Mouse (Mus musculus) liver, embryonic 13.5 days (tissue): ENCODE measurements around the gene Eif4h. TPM values are rescaled to one million over a fixed set of nuclear protein-coding genes. Genes with fewer than 3 reads are reported as not detected.
A peak's percentile ranks its signal among the peaks of the same experiment; 100 is the strongest.

Experiments used
- ATAC-seq: fragments of 200-750 bp; cut with Nextera tagmentation; 2 replicates; pipeline ENCODE4 v1.8.0; 2017; ENCODE audit warnings: low read depth, mild to moderate bottlenecking, moderate number of reproducible peaks, moderate library complexity
- DNase-seq: peaks from one replicate; pipeline ENCODE4 v3.0.0; 2022
- H3K27ac ChIP-seq: fragments of 300-500 bp; sonication (generic); 2 replicates; pipeline ENCODE4 v1.5.1; 2015; ENCODE audit warnings: moderate library complexity, mild to moderate bottlenecking, inconsistent platforms
- H3K27me3 ChIP-seq: fragments of 300-500 bp; sonication (generic); 2 replicates; pipeline ENCODE4 v1.6.1; 2015; ENCODE audit warnings: mild to moderate bottlenecking, inconsistent platforms
- H3K36me3 ChIP-seq: fragments of 300-500 bp; sonication (generic); 2 replicates; pipeline ENCODE4 v1.6.1; 2015; ENCODE audit warnings: mild to moderate bottlenecking, inconsistent platforms
- H3K4me1 ChIP-seq: fragments of 300-500 bp; sonication (generic); replicated peaks from 2 replicates; pipeline ENCODE4 v1.6.1; 2015; ENCODE audit warnings: inconsistent platforms
- H3K4me2 ChIP-seq: fragments of 300-500 bp; sonication (generic); 2 replicates; pipeline ENCODE4 v1.6.1; 2015; ENCODE audit warnings: inconsistent platforms, mild to moderate bottlenecking, moderate library complexity
- H3K4me3 ChIP-seq: fragments of 300-500 bp; sonication (generic); replicated peaks from 2 replicates; pipeline ENCODE4 v1.5.1; 2015; ENCODE audit warnings: mild to moderate bottlenecking, inconsistent platforms
- H3K9ac ChIP-seq: fragments of 300-500 bp; sonication (generic); 2 replicates; pipeline ENCODE4 v1.6.1; 2015; ENCODE audit warnings: mild to moderate bottlenecking, inconsistent platforms
- H3K9me3 ChIP-seq: fragments of 300-500 bp; sonication (generic); replicated peaks from 2 replicates; pipeline ENCODE4 v1.6.1; 2016; ENCODE audit warnings: inconsistent platforms
- WGBS: fragments of 180-500 bp; shearing (Covaris S2); methylation state at CpG from one replicate; pipeline ENCODE4 v1.1.7; 2015; ENCODE audit not compliant: insufficient replicate concordance; 5-methylcytosine and 5-hydroxymethylcytosine counted together
- polyA plus RNA-seq: library from polyadenylated mRNA; unstranded; fragments of >200 nt; fragmentation: Nextera tagmentation; extraction: Ambion mirVana; gene quantifications from 2 replicates; pipeline ENCODE4 v1.2.1, GENCODE M21; 2015

The Eif4h gene
- polyA plus RNA-seq, 1 experiment from 2014 or later: 229 TPM

- peak overlapping the region; percentile 34; the same call in 1 of the 2 replicates for H3K27ac ChIP-seq
- no peaks in the 10 kb centered on the region for H3K27me3 ChIP-seq
- no peaks in the 10 kb centered on the region for H3K36me3 ChIP-seq
- no peaks in the 10 kb centered on the region for H3K9me3 ChIP-seq
- no peak for DNase-seq
- ATAC-seq: no peak
- H3K9ac ChIP-seq: no peak overlapping the region
- H3K4me1 ChIP-seq: no peaks in the 10 kb centered on the region; the same call in 1 of the 2 replicates
- H3K4me2 ChIP-seq: no peak overlapping the region
- H3K4me3 ChIP-seq: no peak overlapping the region
Measured at GRCm38 (mm10) chr5:134606314-134606713, 33.0 kb downstream of the Eif4h start.

DNA sequence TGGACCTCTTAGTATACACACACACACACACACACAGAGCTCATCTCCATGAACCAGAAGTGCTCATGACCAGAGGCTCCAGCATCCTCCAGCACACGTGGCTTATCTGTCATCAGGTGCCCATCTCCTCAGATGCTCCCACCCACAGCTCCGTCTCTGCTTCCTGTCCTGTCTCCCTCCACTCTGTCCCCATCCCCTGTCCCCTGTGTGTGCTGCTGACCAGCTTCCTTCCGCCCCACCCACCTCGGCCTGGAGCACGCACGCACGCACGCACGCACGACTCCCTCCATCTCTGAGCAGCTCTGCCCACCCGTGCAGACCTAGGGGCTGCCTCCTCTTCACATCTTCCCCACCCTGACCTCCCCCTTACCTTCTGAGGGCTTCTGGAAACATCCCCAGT lies 34.9 kb downstream of the Eif4h start:
- Histone ChIP-seq H3K4me3 (no peak overlapping the region), H3K27ac (no peak overlapping the region), H3K9ac (no peak overlapping the region), H3K36me3 (peaks cover 2% of the 10 kb centered on the region), H3K9me3 (no peaks in the 10 kb centered on the region), H3K4me1 (no peaks in the 10 kb centered on the region; the same call in 1 of the 2 replicates), H3K27me3 (no peaks in the 10 kb centered on the region), H3K4me2 (no peak overlapping the region)
- no peak for DNase-seq
- 61% methylated on average over 11 of the region's 11 CpGs for WGBS
- ATAC-seq: no peak

DNA sequence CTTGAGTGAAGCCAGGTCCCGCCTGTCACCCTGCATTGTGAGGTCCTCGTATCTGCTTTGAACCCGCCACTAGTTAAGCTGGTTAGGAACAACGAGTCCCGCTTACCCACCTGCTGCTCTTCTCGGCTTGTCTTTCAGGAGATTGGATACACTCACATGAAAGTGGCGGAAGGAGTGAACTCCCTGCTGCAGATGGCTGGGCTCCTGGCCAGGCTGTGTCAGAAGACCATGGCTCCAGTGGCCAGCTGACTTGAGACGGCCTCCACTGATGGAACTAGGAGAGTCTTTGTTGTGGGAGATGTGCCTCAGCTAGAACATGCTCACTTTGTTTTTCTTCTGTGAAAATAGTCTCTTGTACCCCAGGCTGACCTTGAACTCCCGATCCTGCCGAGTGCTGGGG lies 41.6 kb downstream of the Eif4h start:
- no peak overlapping the region for H3K27ac ChIP-seq
- H3K4me3 ChIP-seq: no peak overlapping the region
- H3K27me3 ChIP-seq: no peaks in the 10 kb centered on the region
- no peak overlapping the region for H3K9ac ChIP-seq
- 89% methylated on average over 10 of the region's 10 CpGs for whole genome bisulfite sequencing
- DNase-seq (no peak), ATAC-seq (no peak)
- H3K36me3 ChIP-seq: peaks cover 67% of the 10 kb centered on the region
- H3K4me1 ChIP-seq: peaks cover 15% of the 10 kb centered on the region
- H3K9me3 ChIP-seq: no peaks in the 10 kb centered on the region
- no peak overlapping the region for H3K4me2 ChIP-seq

DNA sequence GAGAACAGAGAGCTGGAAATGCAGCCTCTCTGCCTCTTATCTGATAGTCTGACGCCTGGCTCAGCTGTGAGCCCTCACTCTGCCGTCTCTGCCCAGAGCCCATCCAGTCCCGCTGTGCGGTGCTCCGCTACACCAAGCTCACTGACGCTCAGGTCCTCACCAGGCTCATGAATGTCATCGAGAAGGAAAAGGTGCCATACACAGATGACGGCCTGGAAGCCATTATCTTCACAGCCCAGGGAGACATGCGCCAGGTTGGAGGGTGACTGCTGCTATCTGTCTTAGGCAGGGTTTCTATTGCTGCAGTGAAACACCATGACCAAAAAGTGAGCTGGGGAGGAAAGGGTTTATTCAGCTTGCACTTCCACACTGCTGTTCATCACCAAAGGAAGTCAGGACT lies 46.2 kb downstream of the Eif4h start:
- Histone ChIP-seq H3K4me2 (peak overlapping the region; percentile 41), H3K9me3 (no peaks in the 10 kb centered on the region), H3K27ac (peak overlapping the region; percentile 84), H3K27me3 (no peaks in the 10 kb centered on the region), H3K4me3 (0 out of 2 replicates have a peak overlapping the region, but pooled peaks have one; percentile 6), H3K4me1 (peaks cover 38% of the 10 kb centered on the region), H3K36me3 (peaks cover 94% of the 10 kb centered on the region), H3K9ac (peak overlapping the region; percentile 50)
- 27% methylated on average over 9 of the region's 9 CpGs for WGBS
- DNase-seq (peak; percentile 71), ATAC-seq (peak; percentile 95)

DNA sequence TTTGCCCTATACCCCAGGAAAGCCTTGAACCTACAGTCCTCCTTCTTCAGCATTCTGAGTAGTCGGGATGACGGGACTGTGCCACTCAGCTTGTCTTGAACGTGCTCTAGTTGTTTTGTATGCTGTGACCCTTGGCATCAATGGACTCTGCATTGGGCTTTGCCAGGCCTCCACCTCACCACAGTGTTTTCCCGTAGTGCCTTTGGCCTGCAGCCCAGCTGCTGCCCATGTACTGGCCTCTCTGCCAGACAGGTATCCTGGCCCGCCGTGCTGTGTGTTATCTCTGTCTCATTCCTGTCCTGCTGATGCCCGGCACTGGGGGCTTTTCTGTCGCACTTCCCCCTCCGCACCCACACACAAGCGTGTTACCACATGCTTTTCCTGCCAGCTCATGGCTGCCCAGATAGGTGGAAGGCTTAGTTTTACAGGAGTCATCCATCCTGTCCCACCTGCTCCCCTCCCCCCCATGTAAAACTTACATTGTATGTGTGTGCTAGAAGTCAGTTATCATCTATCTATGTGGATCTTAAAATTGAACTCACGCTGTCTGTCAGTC lies 47.2 kb downstream of the Eif4h start:
- Histone ChIP-seq H3K36me3 (peaks cover 92% of the 10 kb centered on the region), H3K9me3 (no peaks in the 10 kb centered on the region), H3K27me3 (no peaks in the 10 kb centered on the region), H3K9ac (peak overlapping the region; percentile 50; the same call in 1 of the 2 replicates), H3K4me2 (peak overlapping the region; percentile 41; the same call in 1 of the 2 replicates), H3K4me3 (no peak overlapping the region), H3K4me1 (peaks cover 38% of the 10 kb centered on the region), H3K27ac (peak overlapping the region; percentile 84)
- no peak for ATAC-seq
- DNase-seq: no peak
- 65% methylated on average over 11 of the region's 11 CpGs for WGBS

GRCm38 (mm10) chr5:134589900-134590299 lies 49.4 kb downstream of the Eif4h start:
- ATAC-seq: no peak
- H3K36me3 ChIP-seq: peaks cover 79% of the 10 kb centered on the region
- no peak for DNase-seq
- H3K4me2 ChIP-seq: no peak overlapping the region
- no peak overlapping the region for H3K4me3 ChIP-seq
- 66% methylated on average over 3 of the region's 3 CpGs for WGBS
- peaks cover 52% of the 10 kb centered on the region for H3K4me1 ChIP-seq
- H3K9me3 ChIP-seq: no peaks in the 10 kb centered on the region
- no peaks in the 10 kb centered on the region for H3K27me3 ChIP-seq
- no peak overlapping the region; the same call in 1 of the 2 replicates for H3K27ac ChIP-seq
- H3K9ac ChIP-seq: no peak overlapping the region

DNA sequence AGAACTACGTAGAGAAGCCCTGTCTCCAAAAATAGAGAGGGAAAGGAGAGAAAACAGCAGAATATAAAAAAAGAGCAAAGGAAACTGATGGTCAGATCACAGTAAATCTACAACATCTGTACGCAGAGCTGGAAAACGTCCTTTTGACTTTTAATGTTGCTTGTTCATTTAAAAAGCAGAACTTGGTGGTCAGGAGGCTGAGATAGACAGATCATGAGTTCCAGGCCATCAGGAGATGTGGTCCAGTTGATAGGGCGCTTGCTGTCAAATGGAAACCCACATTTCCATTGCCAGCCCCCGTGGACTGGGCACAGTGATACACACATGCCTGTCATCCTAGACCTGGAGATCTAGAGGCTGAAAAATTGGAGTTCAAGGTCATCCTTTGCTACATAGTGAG lies 54.5 kb downstream of the Eif4h start:
- no peaks in the 10 kb centered on the region for H3K27me3 ChIP-seq
- WGBS: 29% methylated on average over 5 of the region's 5 CpGs
- peak overlapping the region; percentile 76 for H3K4me2 ChIP-seq
- H3K4me3 ChIP-seq: no peak overlapping the region
- H3K36me3 ChIP-seq: peaks cover 30% of the 10 kb centered on the region
- DNase-seq (no peak), ATAC-seq (no peak)
- H3K27ac ChIP-seq: peak overlapping the region; percentile 75; the same call in 1 of the 2 replicates
- H3K9me3 ChIP-seq: no peaks in the 10 kb centered on the region
- peak overlapping the region; percentile 87 for H3K9ac ChIP-seq
- peaks cover 43% of the 10 kb centered on the region for H3K4me1 ChIP-seq

DNA sequence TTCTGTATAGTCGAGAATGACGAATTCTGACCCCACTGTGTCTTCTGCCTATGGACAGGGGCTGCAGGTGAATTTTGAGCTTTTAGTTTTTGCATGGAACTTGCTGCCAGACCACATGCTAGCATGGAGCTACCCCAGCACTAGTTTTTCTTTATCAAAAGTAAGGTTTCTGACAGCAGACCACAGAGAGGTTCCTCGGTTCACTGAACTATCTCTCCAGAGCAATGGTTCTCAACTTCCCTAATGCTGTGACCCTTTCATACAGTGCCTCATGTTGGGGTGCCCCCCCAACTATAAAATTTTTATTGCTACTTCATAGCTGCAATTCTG lies 55.4 kb downstream of the Eif4h start:
- no peak for ATAC-seq

DNA sequence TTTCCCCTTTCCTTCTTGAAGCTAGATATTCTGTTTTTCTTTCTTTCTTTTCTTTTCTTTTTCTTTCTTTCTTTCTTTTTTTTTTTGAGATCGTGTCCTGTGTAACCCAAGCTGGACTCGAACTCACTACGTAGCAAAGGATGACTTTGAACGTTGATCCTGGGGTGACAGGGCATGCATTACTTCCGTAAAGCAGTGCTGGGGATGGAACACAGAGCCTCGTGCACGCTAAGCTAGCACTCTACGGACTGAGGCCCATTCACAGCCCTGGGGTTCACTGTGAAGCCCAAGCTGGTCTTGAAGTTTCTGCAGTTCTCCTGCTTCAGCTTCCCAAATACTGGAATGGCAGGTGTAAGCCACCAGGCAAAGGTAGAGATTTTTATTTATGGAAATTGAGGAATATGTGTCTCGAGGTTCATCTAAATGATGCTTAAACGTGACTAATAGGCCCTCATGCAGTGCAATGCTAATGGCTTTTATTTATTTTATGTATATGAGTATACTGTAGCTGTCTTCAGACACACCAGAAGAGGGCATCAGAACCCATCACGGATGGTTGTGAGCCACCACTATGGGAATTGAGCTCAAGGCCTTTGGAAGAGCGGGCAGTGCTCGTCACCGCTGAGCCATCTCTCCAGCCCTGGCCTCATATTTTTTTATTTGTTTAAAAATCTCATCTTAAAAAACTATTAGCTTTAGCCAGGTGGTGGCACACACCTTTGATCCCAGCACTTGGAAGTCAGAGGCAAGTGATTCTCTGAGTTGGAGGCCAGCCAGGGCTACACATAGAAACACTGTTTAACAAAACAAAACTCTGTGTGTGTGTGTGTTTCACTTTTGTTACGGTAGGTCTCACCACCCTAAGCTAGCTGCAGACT lies 56.0 kb downstream of the Eif4h start:
- 18% methylated on average over 15 of the region's 15 CpGs for WGBS
- no peaks in the 10 kb centered on the region for H3K27me3 ChIP-seq
- H3K9ac ChIP-seq: peak overlapping the region; percentile 87
- H3K4me2 ChIP-seq: peak overlapping the region; percentile 76
- no peak for DNase-seq
- H3K36me3 ChIP-seq: peaks cover 17% of the 10 kb centered on the region
- peak overlapping the region; percentile 75 for H3K27ac ChIP-seq
- H3K4me3 ChIP-seq: peak overlapping the region; percentile 78
- peaks cover 35% of the 10 kb centered on the region for H3K4me1 ChIP-seq
- ATAC-seq: peak; percentile 30; the same call in 1 of the 2 replicates
- no peaks in the 10 kb centered on the region for H3K9me3 ChIP-seq

More for the DNA sequence above, 55.4 kb downstream of the Eif4h start:
- Histone ChIP-seq H3K36me3 (peaks cover 22% of the 10 kb centered on the region), H3K9ac (peak overlapping the region; percentile 87), H3K4me1 (peaks cover 40% of the 10 kb centered on the region), H3K27ac (peak overlapping the region; percentile 75), H3K4me2 (peak overlapping the region; percentile 76), H3K4me3 (peak overlapping the region; percentile 78), H3K9me3 (no peaks in the 10 kb centered on the region), H3K27me3 (no peaks in the 10 kb centered on the region)
- WGBS: 28% methylated on average over 3 of the region's 3 CpGs
- DNase-seq: no peak

DNA sequence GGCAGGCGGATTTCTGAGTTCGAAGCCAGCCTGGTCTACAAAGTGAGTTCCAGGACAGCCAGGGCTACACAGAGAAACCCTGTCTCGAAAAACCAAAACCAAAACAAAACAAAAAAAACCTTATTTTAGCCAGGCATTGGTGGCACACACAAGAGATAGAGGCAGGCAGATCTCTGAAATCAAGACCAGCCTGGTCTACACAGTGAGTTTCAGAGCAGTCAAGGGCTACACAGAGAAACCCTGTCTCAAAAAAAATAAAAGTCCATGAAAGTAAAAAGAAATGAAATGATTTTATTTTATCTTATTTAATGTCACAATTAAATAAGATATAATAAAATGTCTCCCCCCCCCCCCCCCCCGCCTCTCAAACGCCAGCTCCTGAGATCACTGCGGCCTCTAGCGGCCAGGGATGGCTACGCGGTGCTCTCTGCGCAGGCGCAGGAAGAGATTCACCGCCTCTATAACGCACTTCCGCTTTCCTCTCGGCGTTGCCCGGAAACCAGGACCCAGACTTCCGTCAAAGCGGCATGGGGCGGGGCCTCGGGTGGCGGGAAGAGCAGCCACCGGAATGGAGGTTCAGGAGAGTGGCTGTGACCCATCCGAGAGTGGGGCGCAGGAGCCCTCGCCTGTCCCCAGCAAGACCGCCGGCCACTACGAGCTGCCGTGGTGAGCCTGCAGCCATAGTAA lies 56.9 kb downstream of the Eif4h start:
- peak overlapping the region; percentile 78 for H3K4me3 ChIP-seq
- no peaks in the 10 kb centered on the region for H3K27me3 ChIP-seq
- peak; percentile 95 for DNase-seq
- H3K9ac ChIP-seq: peak overlapping the region; percentile 87
- H3K27ac ChIP-seq: peak overlapping the region; percentile 75
- WGBS: 8% methylated on average over 27 of the region's 30 CpGs
- peak overlapping the region; percentile 76 for H3K4me2 ChIP-seq
- H3K36me3 ChIP-seq: peaks cover 11% of the 10 kb centered on the region
- H3K9me3 ChIP-seq: no peaks in the 10 kb centered on the region
- peaks cover 35% of the 10 kb centered on the region for H3K4me1 ChIP-seq
- peak; percentile 94 for ATAC-seq

DNA sequence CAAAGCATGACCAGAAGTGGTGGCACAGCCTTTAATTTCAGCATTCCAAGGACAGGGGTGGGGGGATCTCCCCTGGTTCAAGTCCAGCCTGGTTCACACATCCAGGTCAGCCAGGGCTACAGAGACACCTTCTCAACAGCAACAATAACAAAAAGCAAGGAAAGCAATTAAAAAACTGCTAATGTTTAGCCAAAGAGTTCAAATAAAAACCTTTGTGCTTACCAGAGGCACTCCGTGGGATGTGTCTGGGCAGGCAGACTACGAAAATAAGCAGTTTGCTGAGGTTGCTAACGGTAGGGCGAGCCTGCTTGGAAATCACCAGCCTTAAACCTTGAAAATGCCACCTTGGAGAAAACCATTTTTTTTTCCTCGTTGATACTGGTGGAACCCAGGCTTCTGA lies 58.1 kb downstream of the Eif4h start, which contains the start of gene Rfc2:
TSS of gene Rfc2 (plus strand) at position 221 of the 400 bp plus-strand sequence.
- ATAC-seq (no peak), DNase-seq (no peak)
- Histone ChIP-seq H3K4me3 (no peak within 1 kb of the TSS), H3K4me1 (peaks cover 43% of the 10 kb centered on the region), H3K9ac (no peak within 1 kb of the TSS), H3K4me2 (no peak within 1 kb of the TSS), H3K27ac (no peak within 1 kb of the TSS), H3K36me3 (no peaks in the 10 kb centered on the region), H3K27me3 (no peaks in the 10 kb centered on the region), H3K9me3 (no peaks in the 10 kb centered on the region)
- 75% methylated on average over 5 of the region's 5 CpGs for WGBS
